Comparison of ENCODE assay signal across 15 mouse cellular contexts in the genomic region with DNA sequence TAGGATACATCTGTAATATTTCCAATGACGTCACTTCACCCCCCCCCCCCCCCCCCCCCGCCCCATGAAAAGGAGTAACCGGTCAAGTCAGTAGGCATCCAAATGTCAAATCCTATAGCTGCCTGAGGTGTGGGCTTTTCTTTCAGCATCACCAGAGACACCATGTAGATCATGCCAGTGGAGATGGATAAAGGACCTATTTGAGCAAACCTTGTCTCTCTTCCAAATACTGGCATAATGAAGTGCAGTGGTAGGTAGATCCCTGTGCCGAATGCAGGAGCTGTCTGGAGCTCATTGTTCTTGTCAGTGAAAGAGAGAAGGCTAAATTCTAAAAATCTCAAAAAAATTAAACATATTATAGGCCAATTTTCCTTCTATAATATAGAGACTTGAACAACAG.
"Had no signal": no experiment of that assay in that cellular context is flagged by ENCODE, and none has a peak within 500 bp of the region (broad histone marks: within the 10 kb centered on the region; RNA-seq: fewer than 3 reads in every experiment).

No protein-coding gene starts in this region.

- H3K9me3 ChIP-seq: midbrain, embryonic 12.5 days; neural tube, embryonic 12.5 days; stomach, embryonic 15.5 days had no signal

- H3K27me3 ChIP-seq: megakaryocyte, embryonic 14.5 days; midbrain, embryonic 12.5 days; neural tube, embryonic 12.5 days; stomach, embryonic 15.5 days had no signal

- H3K4me2 ChIP-seq: midbrain, embryonic 12.5 days; neural tube, embryonic 12.5 days; stomach, embryonic 15.5 days had no signal

- ATAC-seq: liver, postnatal 0 days had no signal

- DNase-seq: liver, postnatal 0 days; lung, adult 2 months; lung, postnatal 10 days; lung, postnatal 36 days; midbrain, embryonic 14.5 days; right cerebral cortex, postnatal 14 days; thymus, adult 2 months; thymus, postnatal 25 days; thymus, postnatal 4 days had no signal

- H3K9ac ChIP-seq: liver, postnatal 0 days; midbrain, embryonic 12.5 days; neural tube, embryonic 12.5 days; stomach, embryonic 15.5 days had no signal

- H3K27ac ChIP-seq: macrophage; midbrain, embryonic 12.5 days; neural tube, embryonic 12.5 days; stomach, embryonic 15.5 days; stomach, postnatal 0 days had no signal

- H3K36me3 ChIP-seq: neural tube, embryonic 12.5 days; stomach, embryonic 15.5 days had no signal

- H3K4me3 ChIP-seq: megakaryocyte, embryonic 14.5 days; midbrain, embryonic 12.5 days; neural tube, embryonic 12.5 days; stomach, embryonic 15.5 days had no signal

- H3K4me1 ChIP-seq: megakaryocyte, embryonic 14.5 days had no signal
